Mouse (Mus musculus) large intestine, adult 2 months (tissue): ENCODE results near the gene Osmr. TPM values are rescaled to one million over a fixed set of nuclear protein-coding genes. Genes with fewer than 3 reads are reported as not detected.

Source experiments
- polyA plus RNA-seq: library from polyadenylated mRNA; depleted of rRNA; stranded (reverse); fragments of >200 nt; gene quantifications from 2 replicates; pipeline ENCODE4 v1.2.3, GENCODE M21; 2012; rRNA removed

The Osmr gene
- polyA plus RNA-seq, 1 experiment: 2.8 TPM

Other genes with a start within 250 kb of the Osmr start
- gene Rictor, start 166.6 kb downstream of the Osmr start, polyA plus RNA-seq: 2.9 and 5.3 TPM in 2 replicates
- 2.7 and 6.3 TPM in 2 replicates for gene Lifr, start 215.6 kb upstream of the Osmr start, polyA plus RNA-seq